Mouse (Mus musculus) intestine, embryonic 15.5 days (tissue): ENCODE measurements around the gene Tex13b. TPM values are rescaled to one million over a fixed set of nuclear protein-coding genes. Genes with fewer than 3 reads are reported as not detected.
"Not testable (repeated sequence)": the region's sequence is repeated elsewhere in the genome, so short reads cannot be mapped to it uniquely, and the experiment has no call there.

Source experiments
- ATAC-seq: fragments of 200-750 bp; cut with Nextera tagmentation; 2 replicates; pipeline ENCODE4 v1.8.0; 2017; ENCODE audit warnings: moderate TSS enrichment, moderate library complexity
- H3K27ac ChIP-seq: fragments of 300-500 bp; sonication (generic); 2 replicates; pipeline ENCODE4 v1.5.1; 2015; ENCODE audit warnings: mild to moderate bottlenecking, inconsistent platforms
- H3K27me3 ChIP-seq: fragments of 300-500 bp; sonication (generic); replicated peaks from 2 replicates; pipeline ENCODE4 v1.6.1; 2015; ENCODE audit warnings: inconsistent platforms
- H3K36me3 ChIP-seq: fragments of 300-500 bp; sonication (generic); 2 replicates; pipeline ENCODE4 v1.6.1; 2015; ENCODE audit warnings: inconsistent platforms
- H3K4me1 ChIP-seq: fragments of 300-500 bp; sonication (generic); replicated peaks from 2 replicates; pipeline ENCODE4 v1.6.1; 2015; ENCODE audit warnings: inconsistent platforms
- H3K4me2 ChIP-seq: fragments of 300-500 bp; sonication (generic); replicated peaks from 2 replicates; pipeline ENCODE4 v1.6.1; 2015; ENCODE audit warnings: mild to moderate bottlenecking, inconsistent platforms
- H3K4me3 ChIP-seq: fragments of 300-500 bp; sonication (generic); replicated peaks from 2 replicates; pipeline ENCODE4 v1.5.1; 2015; ENCODE audit warnings: inconsistent platforms
- H3K9ac ChIP-seq: fragments of 300-500 bp; sonication (generic); 2 replicates; pipeline ENCODE4 v1.6.1; 2015; ENCODE audit warnings: inconsistent platforms
- H3K9me3 ChIP-seq: fragments of 300-500 bp; sonication (generic); 2 replicates; pipeline ENCODE4 v1.6.1; 2016; ENCODE audit warnings: inconsistent platforms
- WGBS: fragments of 180-500 bp; shearing (Covaris S2); methylation state at CpG from one replicate; pipeline ENCODE4 v1.1.7; 2015; 5-methylcytosine and 5-hydroxymethylcytosine counted together
- polyA plus RNA-seq: library from polyadenylated mRNA; unstranded; fragments of >200 nt; fragmentation: Nextera tagmentation; extraction: Ambion mirVana; gene quantifications from 2 replicates; pipeline ENCODE4 v1.2.1, GENCODE M21; 2015

The Tex13b gene
- not detected in 2 replicates for polyA plus RNA-seq

GRCm38 (mm10) chrX:140813312-140814006, at the start of gene Tex13b:
TSS of gene Tex13b (minus strand) at chrX:140813433.
- H3K4me2 ChIP-seq, result no peak within 1 kb of the TSS
- WGBS, result 93% methylated on average over 22 of the region's 22 CpGs
- H3K9me3 ChIP-seq, result no peaks in the 10 kb centered on the region
- ATAC-seq, result no peak
- 0 out of 2 replicates have a peak, but pooled peaks cover 2% of the 10 kb centered on the region for H3K27me3 ChIP-seq
- no peak within 1 kb of the TSS for H3K9ac ChIP-seq
- no peaks in the 10 kb centered on the region for H3K36me3 ChIP-seq
- H3K27ac ChIP-seq, result no peak within 1 kb of the TSS
- no peak within 1 kb of the TSS for H3K4me3 ChIP-seq
- H3K4me1 ChIP-seq, result no peaks in the 10 kb centered on the region

- Histone ChIP-seq H3K4me3 (no peak overlapping the region), H3K4me2 (no peak overlapping the region), H3K27me3 (peaks cover 4% of the 10 kb centered on the region; the same call in 1 of the 2 replicates), H3K9ac (no peak overlapping the region), H3K4me1 (no peaks in the 10 kb centered on the region), H3K27ac (no peak overlapping the region), H3K9me3 (no peaks in the 10 kb centered on the region), H3K36me3 (no peaks in the 10 kb centered on the region)
- ATAC-seq, result no peak
- WGBS, result 88% methylated on average over 6 of the region's 6 CpGs
These were observed 49.5 kb upstream of the Tex13b start for GRCm38 (mm10) chrX:140862760-140863159.

GRCm38 (mm10) chrX:140857445-140857844, 44.2 kb upstream of the Tex13b start:
- Histone ChIP-seq H3K4me2 (no peak overlapping the region), H3K9ac (no peak overlapping the region), H3K36me3 (no peaks in the 10 kb centered on the region), H3K9me3 (no peaks in the 10 kb centered on the region), H3K27ac (no peak overlapping the region), H3K4me3 (no peak overlapping the region), H3K4me1 (no peaks in the 10 kb centered on the region), H3K27me3 (no peaks in the 10 kb centered on the region)
- 40% methylated on average over 2 of the region's 2 CpGs for WGBS
- ATAC-seq, result no peak

DNA sequence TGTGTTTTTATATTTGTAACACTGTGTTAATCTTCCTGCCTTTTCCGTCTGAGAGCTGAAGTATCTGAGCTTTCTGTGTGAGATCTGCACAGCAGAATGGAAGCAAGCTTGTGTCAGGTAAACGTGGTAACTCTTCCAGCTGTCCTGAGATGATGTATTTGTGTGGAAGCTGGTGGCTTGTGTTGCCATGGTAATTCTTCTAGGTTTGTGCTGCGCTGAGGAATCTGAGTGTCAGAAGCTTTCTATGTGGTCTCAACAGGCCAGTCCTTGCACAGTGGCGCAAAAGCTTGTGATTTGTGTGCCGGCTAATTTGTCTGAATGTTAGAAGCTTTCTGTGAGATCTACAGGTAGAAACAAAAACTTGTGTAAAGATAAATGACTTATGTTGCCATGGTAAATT, 43.8 kb upstream of the Tex13b start:
- H3K4me3 ChIP-seq, H3K4me2 ChIP-seq, H3K9ac ChIP-seq, ATAC-seq, H3K4me1 ChIP-seq, H3K27ac ChIP-seq, H3K36me3 ChIP-seq, H3K9me3 ChIP-seq, H3K27me3 ChIP-seq: not testable (repeated sequence)
- WGBS, result 63% methylated on average over 5 of the region's 5 CpGs

GRCm38 (mm10) chrX:140854561-140854960, 41.3 kb upstream of the Tex13b start:
- no peak overlapping the region for H3K4me3 ChIP-seq
- H3K36me3 ChIP-seq, result no peaks in the 10 kb centered on the region
- H3K4me1 ChIP-seq, result no peaks in the 10 kb centered on the region
- H3K9ac ChIP-seq, result no peak overlapping the region
- ATAC-seq, result no peak
- no peaks in the 10 kb centered on the region for H3K27me3 ChIP-seq
- WGBS, result 76% methylated on average over 3 of the region's 3 CpGs
- no peaks in the 10 kb centered on the region for H3K9me3 ChIP-seq
- H3K4me2 ChIP-seq, result no peak overlapping the region
- no peak overlapping the region for H3K27ac ChIP-seq

DNA sequence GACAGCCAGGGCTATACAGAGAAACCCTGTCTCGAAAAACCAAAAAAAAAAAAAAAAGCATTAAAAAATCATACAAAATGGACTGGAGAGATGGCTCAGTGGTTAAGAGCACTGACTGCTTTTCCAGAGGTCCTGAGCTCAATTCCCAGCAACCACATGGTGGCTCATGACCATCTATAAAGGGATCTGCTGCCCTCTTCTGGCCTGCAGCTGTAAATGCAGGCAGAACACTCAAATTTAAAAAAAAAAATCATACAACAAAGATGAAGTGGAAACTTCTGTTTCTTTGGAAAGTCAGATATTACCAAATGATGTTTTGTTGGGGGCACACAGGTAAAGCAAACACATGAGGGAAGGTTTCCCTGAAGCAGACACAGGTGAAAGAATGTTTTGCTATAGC, 32.2 kb upstream of the Tex13b start:
- not testable (repeated sequence) for ATAC-seq, H3K4me2 ChIP-seq

DNA sequence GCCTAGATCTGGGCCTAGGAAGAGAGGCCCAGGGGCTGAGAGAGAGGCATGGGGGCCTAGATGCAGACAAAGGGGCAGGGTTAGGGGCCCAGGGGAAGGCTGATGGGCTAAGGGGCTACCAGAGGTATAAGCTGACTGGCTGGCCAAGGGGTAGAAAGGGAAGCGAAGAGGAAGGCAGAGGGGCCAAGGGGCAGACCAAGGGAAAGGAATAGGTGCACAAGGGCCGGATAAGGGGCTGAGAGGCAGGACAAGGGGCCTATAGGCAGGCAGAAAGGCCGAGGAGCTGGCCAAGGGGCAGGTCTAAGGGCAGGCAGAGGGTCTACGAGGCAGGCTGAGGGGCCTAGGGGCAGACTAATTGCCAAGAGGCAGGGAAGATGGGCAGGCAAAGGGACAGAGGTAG, 26.7 kb upstream of the Tex13b start:
- no peak for ATAC-seq
- Histone ChIP-seq H3K4me1 (no peaks in the 10 kb centered on the region), H3K36me3 (no peaks in the 10 kb centered on the region), H3K27me3 (no peaks in the 10 kb centered on the region; the same call in 1 of the 2 replicates), H3K4me3 (no peak overlapping the region), H3K9me3 (no peaks in the 10 kb centered on the region), H3K27ac (no peak overlapping the region), H3K4me2 (no peak overlapping the region), H3K9ac (no peak overlapping the region)
- WGBS, result 72% methylated on average over 4 of the region's 4 CpGs

More for the DNA sequence above, 32.2 kb upstream of the Tex13b start:
- H3K9ac ChIP-seq, H3K4me1 ChIP-seq, H3K27ac ChIP-seq, H3K36me3 ChIP-seq, H3K4me3 ChIP-seq, H3K27me3 ChIP-seq, H3K9me3 ChIP-seq: not testable (repeated sequence)
- 80% methylated on average over 1 of the region's 1 CpGs for WGBS

DNA sequence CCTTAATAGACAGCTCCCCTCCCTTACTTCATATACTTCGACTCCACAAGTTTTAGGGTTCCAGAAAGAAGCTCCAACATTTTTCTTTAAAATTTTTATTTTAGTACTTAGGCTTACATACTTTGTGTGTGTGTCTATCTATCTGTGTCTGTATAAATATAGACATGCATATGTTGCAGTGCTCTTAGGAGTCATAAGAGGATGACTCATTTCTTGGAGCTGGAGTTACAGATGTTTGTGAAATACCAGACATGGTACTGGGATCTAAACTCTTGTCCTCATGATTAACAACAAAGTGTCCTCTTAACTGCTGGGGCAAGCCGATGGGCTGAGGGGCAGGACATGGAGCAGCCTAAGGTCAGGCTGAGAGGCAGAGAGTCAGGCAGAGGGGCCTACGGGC, 24.8 kb upstream of the Tex13b start:
- H3K9me3 ChIP-seq, result no peaks in the 10 kb centered on the region
- WGBS, result 67% methylated on average over 3 of the region's 3 CpGs
- H3K4me3 ChIP-seq, result no peak overlapping the region
- no peak for ATAC-seq
- H3K4me1 ChIP-seq, result no peaks in the 10 kb centered on the region
- no peak overlapping the region for H3K27ac ChIP-seq
- H3K4me2 ChIP-seq, result no peak overlapping the region
- no peak overlapping the region for H3K9ac ChIP-seq
- no peaks in the 10 kb centered on the region for H3K36me3 ChIP-seq
- no peaks in the 10 kb centered on the region; the same call in 1 of the 2 replicates for H3K27me3 ChIP-seq

DNA sequence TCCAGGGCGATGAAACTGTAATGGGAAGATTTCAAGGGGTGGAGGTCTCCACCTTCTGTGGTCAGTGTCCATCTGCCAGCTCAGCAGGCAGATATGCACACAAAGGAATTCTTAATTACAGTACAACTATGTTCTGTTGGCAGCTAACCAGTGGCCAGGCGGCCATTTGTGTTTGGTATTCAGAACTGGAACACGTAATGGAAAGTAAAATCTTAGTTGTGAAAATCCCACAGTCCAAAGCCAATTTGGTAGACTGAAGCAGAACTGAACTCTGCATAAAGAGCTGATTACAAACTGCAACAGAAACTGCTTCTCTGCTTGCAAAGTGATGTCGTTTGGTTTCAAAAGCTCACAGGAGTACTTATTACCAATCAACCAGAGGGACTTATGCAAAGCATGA, 18.5 kb upstream of the Tex13b start:
- WGBS, result 66% methylated on average over 4 of the region's 4 CpGs
- H3K4me2 ChIP-seq, result no peak overlapping the region
- no peak overlapping the region for H3K4me3 ChIP-seq
- H3K27ac ChIP-seq, result no peak overlapping the region
- H3K27me3 ChIP-seq, result no peaks in the 10 kb centered on the region
- ATAC-seq, result no peak
- H3K9me3 ChIP-seq, result no peaks in the 10 kb centered on the region
- H3K36me3 ChIP-seq, result no peaks in the 10 kb centered on the region
- no peak overlapping the region for H3K9ac ChIP-seq
- H3K4me1 ChIP-seq, result no peaks in the 10 kb centered on the region

DNA sequence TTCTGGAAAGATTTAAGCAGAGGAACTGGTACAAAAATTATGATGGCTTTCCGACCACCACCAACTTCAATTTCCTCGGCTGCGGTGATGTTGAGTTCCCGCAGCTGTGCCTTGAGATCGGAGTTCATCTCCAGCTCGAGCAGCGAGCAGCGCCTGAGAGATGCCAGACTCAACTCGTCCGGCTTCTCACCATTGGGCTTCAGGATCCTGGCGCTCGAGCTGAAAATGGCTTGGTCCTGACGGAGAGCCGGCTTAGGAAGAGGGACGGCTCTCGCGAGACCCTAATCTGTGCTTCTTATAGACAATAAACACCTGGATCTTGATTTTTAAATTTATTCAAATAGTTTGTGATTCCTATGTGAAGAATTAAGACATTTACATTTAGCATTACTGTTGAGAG, 9.1 kb upstream of the Tex13b start:
- Histone ChIP-seq H3K4me3 (no peak overlapping the region), H3K4me1 (no peaks in the 10 kb centered on the region), H3K9ac (no peak overlapping the region), H3K9me3 (no peaks in the 10 kb centered on the region), H3K36me3 (no peaks in the 10 kb centered on the region), H3K4me2 (no peak overlapping the region), H3K27ac (no peak overlapping the region), H3K27me3 (no peaks in the 10 kb centered on the region)
- ATAC-seq, result no peak
- 70% methylated on average over 17 of the region's 17 CpGs for WGBS

DNA sequence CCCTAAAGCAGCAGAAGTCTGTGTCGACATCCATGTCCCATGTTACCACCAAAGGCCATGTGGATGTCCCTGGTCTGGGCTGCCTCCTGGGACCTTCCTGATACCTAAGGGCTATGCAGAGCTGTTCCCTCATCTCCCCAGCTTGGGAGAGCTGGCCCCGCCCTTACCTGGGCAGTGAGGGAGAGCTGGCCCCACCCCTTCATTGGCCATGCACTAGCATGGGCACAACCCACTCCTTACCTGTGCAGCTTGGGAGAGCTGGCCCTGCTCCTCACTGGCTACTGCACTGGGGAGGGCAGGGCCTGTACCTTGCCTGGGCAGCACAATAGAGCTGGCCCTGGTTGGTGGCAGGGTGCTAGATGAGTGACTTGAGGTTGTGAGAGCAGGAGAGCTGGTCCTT, 7.9 kb downstream of the Tex13b start:
- Histone ChIP-seq H3K4me2 (no peak overlapping the region), H3K9me3 (no peaks in the 10 kb centered on the region), H3K27me3 (no peaks in the 10 kb centered on the region), H3K4me3 (no peak overlapping the region), H3K9ac (no peak overlapping the region), H3K4me1 (no peaks in the 10 kb centered on the region), H3K27ac (no peak overlapping the region), H3K36me3 (no peaks in the 10 kb centered on the region)
- peak; percentile 70 for ATAC-seq
- 83% methylated on average over 2 of the region's 2 CpGs for WGBS

DNA sequence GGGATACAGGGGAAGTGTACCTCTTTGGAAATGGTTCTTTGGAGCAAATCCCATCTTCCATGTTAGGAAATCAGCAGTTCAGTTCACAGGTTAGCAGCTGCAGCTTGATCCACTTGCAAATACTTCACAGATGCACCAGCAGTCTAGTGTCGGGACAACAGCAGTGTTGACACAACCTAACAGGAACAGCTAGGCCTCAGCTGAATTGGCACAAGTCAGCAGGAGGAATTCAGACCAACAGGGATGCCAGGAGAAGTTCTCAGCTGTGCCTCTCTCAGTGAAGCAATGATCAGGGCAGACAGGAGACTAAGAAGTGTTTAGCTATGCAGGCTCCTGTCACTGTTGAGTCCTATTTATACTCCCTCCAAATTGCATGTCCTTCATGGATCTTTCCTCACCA, 43.4 kb downstream of the Tex13b start:
- H3K4me3 ChIP-seq, result no peak overlapping the region
- no peak overlapping the region for H3K4me2 ChIP-seq
- 58% methylated on average over 1 of the region's 1 CpGs for WGBS
- H3K9me3 ChIP-seq, result no peaks in the 10 kb centered on the region
- no peaks in the 10 kb centered on the region for H3K4me1 ChIP-seq
- H3K9ac ChIP-seq, result no peak overlapping the region
- no peaks in the 10 kb centered on the region for H3K36me3 ChIP-seq
- no peaks in the 10 kb centered on the region for H3K27me3 ChIP-seq
- no peak overlapping the region for H3K27ac ChIP-seq
- no peak for ATAC-seq
